Mouse (Mus musculus) brain, adult 10 weeks (tissue): ENCODE data around the gene Rassf8. TPM values are rescaled to one million over a fixed set of nuclear protein-coding genes. Genes with fewer than 3 reads are reported as not detected.

ENCODE experiments used
- polyA plus RNA-seq: library from polyadenylated mRNA; stranded (reverse); fragments of 350-450 nt; fragmentation: Illumina TruSeq; extraction: RNeasy Lipid Tissue Mini Kit (QIAGEN cat#74804); gene quantifications from one replicate; pipeline ENCODE4 v1.2.3, GENCODE M21; 2015; ENCODE audit warnings: low read depth, low replicate concordance

Gene Rassf8
- polyA plus RNA-seq, result 18.3 TPM

GRCm38 (mm10) chr6:145746132-145746849 lies at the start of gene Rassf8:
Rassf8 (plus strand) TSS chr6:145746748.

DNA sequence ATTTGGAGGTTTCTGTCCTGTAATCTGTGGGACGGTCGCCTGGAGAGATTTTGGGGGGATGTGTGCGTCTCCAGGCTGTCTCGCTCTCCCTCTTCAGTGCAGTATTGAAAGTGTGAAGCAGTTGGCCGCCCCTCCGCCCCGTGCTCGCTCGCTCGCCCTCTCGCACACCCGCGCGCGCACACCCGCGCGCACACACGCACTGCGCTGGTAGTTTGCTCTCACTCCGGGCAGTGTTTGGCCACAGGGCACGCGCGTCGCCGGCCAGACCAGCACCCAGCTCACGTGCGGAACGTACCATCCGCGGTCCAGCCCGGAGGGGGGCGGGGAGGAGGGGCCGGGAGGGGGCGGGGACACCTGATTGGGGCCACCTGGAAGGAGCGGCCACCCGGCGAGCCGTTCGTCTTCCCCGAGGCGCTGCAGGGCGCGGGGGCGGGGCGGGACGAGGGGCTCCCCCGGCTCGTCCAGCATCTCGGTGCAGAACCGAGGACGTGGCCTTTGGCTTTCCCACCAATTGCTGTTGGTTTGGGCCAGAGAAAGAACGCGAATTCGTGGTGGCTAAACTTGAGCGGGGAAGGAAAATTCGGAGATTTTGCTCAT lies 118.8 kb downstream of the Rassf8 start, which contains the start of gene Bhlhe41:
Gene Bhlhe41, minus strand, starts transcription at position 270 of the 597 bp plus-strand sequence.

Other genes starting within 250 kb of the Rassf8 start
- 1.00 TPM for gene Lmntd1, start 132.4 kb upstream of the Rassf8 start, polyA plus RNA-seq
- gene Tuba3b, start 131.0 kb upstream of the Rassf8 start, polyA plus RNA-seq, result 0.31 TPM
- 16.2 TPM for gene Bhlhe41, start 118.8 kb downstream of the Rassf8 start, polyA plus RNA-seq
- 7.7 TPM for gene Sspn, start 184.9 kb downstream of the Rassf8 start, polyA plus RNA-seq